Mouse (Mus musculus): Measurements from ENCODE around the gene Mcidas. TPM values are rescaled to one million over a fixed set of nuclear protein-coding genes. Genes with fewer than 3 reads are reported as not detected.

Mcidas gene
- polyA plus RNA-seq, 1 experiment = not detected

DNA sequence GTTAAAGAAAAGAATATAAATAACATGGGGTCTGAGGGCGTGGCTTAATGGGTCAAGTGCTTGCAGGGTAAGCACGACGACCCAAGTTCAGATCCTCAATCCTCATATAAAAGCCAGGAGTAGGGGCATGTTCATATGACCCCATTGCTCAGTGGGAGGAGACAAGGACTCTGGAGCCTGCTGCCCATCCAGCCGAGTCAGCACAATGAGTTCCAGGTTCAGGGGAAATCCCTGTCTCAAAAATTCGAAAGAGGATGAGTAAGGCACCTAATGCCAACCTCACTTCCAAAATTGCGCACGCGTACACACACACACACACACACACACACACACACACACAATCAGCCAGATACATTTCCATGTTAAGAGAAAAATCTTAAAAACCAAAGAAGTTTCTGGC, 28.8 kb downstream of the Mcidas start:
- 71% methylated on average over 8 of the region's 8 CpGs for WGBS
- H3K4me1 ChIP-seq (ENCODE audit: control insufficient read depth, insufficient read depth, low read length) = no peaks in the 10 kb centered on the region; the same call in none of the 2 replicates
- H3K4me3 ChIP-seq (replicated peaks; ENCODE audit: control insufficient read depth, low read depth, low read length) = no peak overlapping the region
- TF ChIP-seq CTCF (IDR thresholded peaks at IDR 0.05; ENCODE audit: control insufficient read depth, insufficient read depth, low read length) = no peak
- TF ChIP-seq POLR2A (IDR thresholded peaks at IDR 0.05; ENCODE audit: borderline replicate concordance, control insufficient read depth, low read depth, low read length) = no peak
- H3K27ac ChIP-seq (ENCODE audit: control insufficient read depth, insufficient read depth, low read depth, low read length, poor library complexity) = no peak overlapping the region

DNA sequence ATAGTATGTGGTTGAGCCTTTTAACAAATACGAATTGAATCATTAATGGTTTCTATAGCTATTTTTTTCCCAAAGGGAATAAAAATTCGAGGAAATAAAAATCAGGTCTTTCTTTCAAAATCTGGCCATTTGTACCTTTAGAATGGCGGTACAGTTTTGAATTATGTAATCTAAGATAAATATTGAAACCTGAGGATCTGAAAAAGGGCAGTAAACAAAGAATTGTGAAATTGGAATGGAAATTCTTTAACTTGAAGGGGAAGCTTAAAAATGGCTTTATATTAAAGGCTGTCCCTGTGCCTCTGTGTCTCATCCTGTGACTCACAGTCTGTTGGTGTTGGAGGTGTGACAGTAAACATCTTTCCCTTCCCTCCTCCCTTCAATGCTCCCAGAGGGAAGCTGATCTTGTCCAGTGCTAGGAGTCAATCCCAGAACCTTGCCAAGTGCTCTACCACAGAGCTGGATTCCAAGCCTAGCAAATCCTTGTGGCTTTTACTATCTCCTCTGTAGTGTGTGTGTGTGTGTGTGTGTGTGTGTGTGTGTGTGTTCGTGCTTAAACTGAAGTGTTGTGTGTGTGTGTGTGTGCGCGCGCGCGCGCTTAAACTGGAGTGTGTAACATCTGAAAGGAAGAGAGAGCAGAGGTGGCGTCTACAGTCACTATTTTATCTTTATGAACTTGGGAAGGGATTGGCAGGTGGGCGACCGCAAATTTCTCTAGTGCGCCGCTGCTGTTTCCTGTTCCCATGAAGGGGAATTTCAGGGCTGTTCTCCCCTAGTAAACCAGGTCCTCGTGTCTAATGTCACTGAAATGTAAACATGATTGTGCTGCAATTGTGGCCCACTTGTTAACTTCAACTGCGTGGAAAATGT, 29.9 kb downstream of the Mcidas start:
- TF ChIP-seq POLR2A (IDR thresholded peaks at IDR 0.05; ENCODE audit: borderline replicate concordance, control insufficient read depth, low read depth, low read length) = no peak
- TF ChIP-seq CTCF (IDR thresholded peaks at IDR 0.05; ENCODE audit: control insufficient read depth, insufficient read depth, low read length) = no peak
- H3K4me1 ChIP-seq (ENCODE audit: control insufficient read depth, insufficient read depth, low read length) = no peaks in the 10 kb centered on the region; the same call in none of the 2 replicates
- 21% methylated on average over 17 of the region's 17 CpGs for WGBS
- no peak overlapping the region for H3K27ac ChIP-seq (ENCODE audit: control insufficient read depth, insufficient read depth, low read depth, low read length, poor library complexity)
- H3K4me3 ChIP-seq (replicated peaks; ENCODE audit: control insufficient read depth, low read depth, low read length) = no peak overlapping the region

DNA sequence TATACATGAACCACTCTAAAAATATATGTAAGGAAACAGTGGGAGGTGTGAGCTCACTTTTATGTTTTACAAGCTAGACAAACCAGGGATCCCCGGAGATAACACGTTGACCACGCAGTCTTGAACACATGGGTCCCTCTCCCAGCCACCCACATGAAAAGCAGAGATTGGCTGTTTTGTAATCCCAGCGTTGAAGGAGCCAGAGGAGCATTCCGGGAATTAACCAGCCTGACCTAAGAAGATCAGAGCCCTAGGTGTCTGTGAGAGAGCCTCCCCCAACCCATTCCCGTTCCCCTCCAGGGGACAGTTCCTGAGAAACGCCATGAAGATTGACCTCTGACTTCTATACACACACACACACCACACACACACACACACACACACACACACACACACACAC, 37.7 kb downstream of the Mcidas start:
- Histone ChIP-seq H3K27ac (ENCODE audit: control insufficient read depth, insufficient read depth, low read depth, low read length, poor library complexity) (no peak overlapping the region), H3K4me1 (ENCODE audit: control insufficient read depth, insufficient read depth, low read length) (no peaks in the 10 kb centered on the region; the same call in 1 of the 2 replicates), H3K4me3 (replicated peaks; ENCODE audit: control insufficient read depth, low read depth, low read length) (no peak overlapping the region)
- no peak for TF ChIP-seq POLR2A (IDR thresholded peaks at IDR 0.05; ENCODE audit: borderline replicate concordance, control insufficient read depth, low read depth, low read length)
- TF ChIP-seq CTCF (IDR thresholded peaks at IDR 0.05; ENCODE audit: control insufficient read depth, insufficient read depth, low read length) = no peak
- WGBS = 2% methylated on average over 7 of the region's 7 CpGs

DNA sequence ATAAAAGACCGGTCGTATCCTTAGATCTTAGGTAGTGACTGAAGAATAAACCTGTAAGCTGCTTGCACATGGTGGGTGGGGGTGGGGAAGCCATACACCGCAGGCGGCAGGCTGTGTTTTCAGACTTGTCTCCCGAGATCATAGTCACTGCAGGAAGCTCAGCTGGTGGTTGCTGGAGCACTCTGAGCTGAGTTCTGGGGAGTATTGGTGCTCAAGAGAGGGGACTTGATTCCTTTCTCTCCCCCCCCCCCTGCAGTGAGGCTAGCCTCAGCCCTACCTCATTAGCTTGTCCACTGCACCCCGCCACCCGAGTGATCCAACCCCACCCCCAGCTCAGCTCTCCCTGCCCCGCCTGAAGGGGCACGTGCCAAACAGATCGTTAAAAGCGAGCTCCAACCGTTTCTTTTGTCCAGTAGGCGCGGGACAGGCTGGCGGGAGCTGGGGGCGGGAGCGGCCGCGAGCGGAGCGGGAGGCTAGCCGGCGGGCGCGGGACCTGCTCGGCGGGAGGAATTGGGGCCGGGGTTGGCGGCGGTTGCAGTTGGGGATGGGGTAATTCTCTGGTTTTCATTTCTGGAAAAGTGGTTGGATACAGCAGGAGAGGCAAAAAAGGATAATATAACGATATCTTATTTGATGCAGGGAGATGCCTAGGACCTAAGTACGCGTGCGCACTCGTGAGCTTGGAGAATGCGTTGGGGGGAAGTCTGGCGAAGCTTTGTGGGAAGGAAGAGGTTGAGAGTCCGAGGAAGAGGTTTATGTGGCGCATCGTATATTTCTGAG, 38.3 kb downstream of the Mcidas start:
- Histone ChIP-seq H3K4me3 (replicated peaks; ENCODE audit: control insufficient read depth, low read depth, low read length) (no peak overlapping the region), H3K27ac (ENCODE audit: control insufficient read depth, insufficient read depth, low read depth, low read length, poor library complexity) (no peak overlapping the region), H3K4me1 (ENCODE audit: control insufficient read depth, insufficient read depth, low read length) (no peaks in the 10 kb centered on the region; the same call in 1 of the 2 replicates)
- 1% methylated on average over 40 of the region's 40 CpGs for WGBS
- TF ChIP-seq CTCF (IDR thresholded peaks at IDR 0.05; ENCODE audit: control insufficient read depth, insufficient read depth, low read length) (no peak), POLR2A (IDR thresholded peaks at IDR 0.05; ENCODE audit: borderline replicate concordance, control insufficient read depth, low read depth, low read length) (no peak)

DNA sequence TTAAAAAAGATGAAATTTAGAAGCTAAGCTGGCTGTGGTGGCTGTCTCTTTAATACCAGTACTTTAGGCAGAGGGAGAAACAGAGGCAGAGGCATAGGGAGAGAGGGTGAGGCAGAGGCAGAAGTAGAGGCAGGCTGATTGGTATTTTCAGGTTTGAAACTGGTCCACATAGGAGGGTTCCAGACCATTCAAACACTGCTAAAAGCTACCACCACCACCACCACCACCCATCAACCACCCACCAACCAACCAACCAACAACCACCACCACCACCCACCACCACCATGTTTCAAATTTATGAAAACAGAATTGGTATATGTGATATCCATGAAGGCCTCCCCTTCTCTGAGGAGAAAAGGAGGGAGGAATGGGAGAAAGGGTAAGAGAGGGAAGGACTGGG, 39.2 kb downstream of the Mcidas start:
- H3K27ac ChIP-seq (ENCODE audit: control insufficient read depth, insufficient read depth, low read depth, low read length, poor library complexity) = no peak overlapping the region
- no peak overlapping the region for H3K4me3 ChIP-seq (replicated peaks; ENCODE audit: control insufficient read depth, low read depth, low read length)
- H3K4me1 ChIP-seq (ENCODE audit: control insufficient read depth, insufficient read depth, low read length) = no peaks in the 10 kb centered on the region; the same call in 1 of the 2 replicates
- TF ChIP-seq CTCF (IDR thresholded peaks at IDR 0.05; ENCODE audit: control insufficient read depth, insufficient read depth, low read length) = no peak
- no peak for TF ChIP-seq POLR2A (IDR thresholded peaks at IDR 0.05; ENCODE audit: borderline replicate concordance, control insufficient read depth, low read depth, low read length)

DNA sequence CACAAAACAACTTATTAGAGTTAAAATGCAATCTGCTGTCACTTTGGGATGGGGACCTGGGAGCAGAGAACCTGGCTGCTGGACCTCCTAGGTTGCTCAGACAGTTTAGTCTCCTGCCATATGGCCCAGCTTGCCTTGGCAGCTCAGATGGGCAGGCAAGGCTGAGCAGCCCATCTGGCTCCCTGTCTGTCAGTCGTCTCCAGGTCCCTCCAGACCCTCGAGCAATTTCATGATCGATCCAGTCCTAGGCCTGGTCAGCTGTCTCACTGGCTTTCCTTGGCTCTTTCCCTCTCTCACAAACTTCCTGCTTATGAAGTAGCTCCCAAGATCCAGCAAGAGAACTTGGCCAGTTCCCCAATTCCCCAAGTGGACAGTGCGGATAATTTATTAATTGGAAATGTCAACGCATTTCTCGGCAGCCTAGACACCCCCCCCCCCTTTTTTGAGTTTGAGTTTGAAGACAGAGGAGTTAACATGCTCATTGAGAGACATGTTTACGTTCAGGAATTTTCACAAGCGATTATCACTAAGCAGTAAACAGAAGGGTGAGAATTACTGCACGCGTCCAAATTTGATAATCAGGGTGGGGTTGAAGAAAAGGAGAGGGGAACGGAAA, 40.7 kb downstream of the Mcidas start:
- no peak overlapping the region for H3K27ac ChIP-seq (ENCODE audit: control insufficient read depth, insufficient read depth, low read depth, low read length, poor library complexity)
- H3K4me1 ChIP-seq (ENCODE audit: control insufficient read depth, insufficient read depth, low read length) = no peaks in the 10 kb centered on the region; the same call in 1 of the 2 replicates
- TF ChIP-seq POLR2A (IDR thresholded peaks at IDR 0.05; ENCODE audit: borderline replicate concordance, control insufficient read depth, low read depth, low read length) = no peak
- TF ChIP-seq CTCF (IDR thresholded peaks at IDR 0.05; ENCODE audit: control insufficient read depth, insufficient read depth, low read length) = no peak
- H3K4me3 ChIP-seq (replicated peaks; ENCODE audit: control insufficient read depth, low read depth, low read length) = no peak overlapping the region
- 5% methylated on average over 11 of the region's 11 CpGs for whole genome bisulfite sequencing

DNA sequence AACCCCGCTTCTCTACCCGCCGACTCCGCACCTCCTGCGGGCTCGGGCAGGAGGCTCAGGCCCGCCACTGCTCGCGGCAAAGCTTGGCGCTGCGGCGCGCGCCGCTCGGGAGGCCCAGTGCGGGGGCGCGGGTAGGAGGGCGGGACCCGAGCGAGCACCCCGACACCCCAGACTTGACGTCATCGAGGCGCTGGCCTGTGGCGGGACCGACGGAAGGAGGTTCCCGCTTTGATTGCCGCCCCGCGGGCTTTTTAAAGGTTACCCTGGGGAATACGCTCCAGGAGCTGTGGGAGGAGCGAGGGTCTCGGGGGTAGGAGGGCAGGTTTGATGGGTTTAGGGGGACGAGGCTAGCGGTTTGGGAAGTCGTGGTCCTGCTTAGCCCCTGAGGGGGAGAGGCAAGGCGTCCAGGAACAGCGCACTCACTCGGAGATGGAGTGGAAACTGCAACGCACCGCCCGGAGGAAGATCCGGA, 41.3 kb downstream of the Mcidas start, which contains the start of gene Cdc20b:
Gene Cdc20b, plus strand, starts transcription at position 162 of the 472 bp plus-strand sequence.
- Histone ChIP-seq H3K27ac (ENCODE audit: control insufficient read depth, insufficient read depth, low read depth, low read length, poor library complexity) (no peak within 1 kb of the TSS), H3K4me3 (replicated peaks; ENCODE audit: control insufficient read depth, low read depth, low read length) (peak within 1 kb of the TSS; percentile 4), H3K4me1 (ENCODE audit: control insufficient read depth, insufficient read depth, low read length) (no peaks in the 10 kb centered on the region; the same call in 1 of the 2 replicates)
- TF ChIP-seq CTCF (IDR thresholded peaks at IDR 0.05; ENCODE audit: control insufficient read depth, insufficient read depth, low read length) = no peak
- no peak for TF ChIP-seq POLR2A (IDR thresholded peaks at IDR 0.05; ENCODE audit: borderline replicate concordance, control insufficient read depth, low read depth, low read length)
- under 1% methylated on average over 46 of the region's 46 CpGs for WGBS
